Mouse (Mus musculus): ENCODE measurements around the gene Yap1. TPM values are rescaled to one million over a fixed set of nuclear protein-coding genes. Genes with fewer than 3 reads are reported as not detected.

The Yap1 gene
- total and polyA plus RNA-seq, 3 experiments: 0.05 to 0.60 TPM; not detected in 1

DNA sequence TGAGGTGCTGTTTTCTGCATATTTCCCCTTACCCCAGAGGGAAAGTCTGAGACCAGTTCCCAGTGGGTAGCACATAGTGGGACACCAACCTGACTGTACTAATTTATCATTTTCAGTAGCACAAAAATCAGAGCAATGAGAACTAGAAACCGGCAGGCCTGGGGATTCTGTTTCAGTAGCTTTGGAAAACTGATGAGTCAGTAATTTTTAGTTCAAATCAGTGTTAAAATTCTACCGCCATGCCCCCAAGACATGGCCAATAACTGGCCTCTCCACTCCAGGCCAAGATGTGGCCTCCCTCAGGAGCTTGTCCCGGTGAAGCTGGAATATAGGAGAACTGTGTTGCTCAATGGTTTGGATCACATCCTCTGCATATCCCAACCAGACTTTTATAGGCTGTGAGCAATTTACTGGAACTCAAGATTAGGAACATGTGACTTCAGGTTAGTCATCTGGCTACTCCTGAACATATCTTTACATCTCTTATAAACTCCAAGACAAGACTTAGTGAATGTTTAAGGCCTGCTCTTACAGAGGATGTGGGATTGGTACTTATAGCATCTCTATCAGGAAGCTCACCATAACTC lies 76.1 kb downstream of the Yap1 start:
- Histone ChIP-seq H3K27me3 (ENCODE audit: insufficient read depth, low read length) (no peaks in the 10 kb centered on the region; the same call in 1 of the 2 replicates), H3K4me3 (ENCODE audit: low read depth, low read length) (no peak overlapping the region), H3K36me3 (replicated peaks) (no peaks in the 10 kb centered on the region), H3K4me1 (ENCODE audit: insufficient read depth, low read depth, low read length) (no peaks in the 10 kb centered on the region), H3K9me3 (replicated peaks) (no peaks in the 10 kb centered on the region)
- no peak for ATAC-seq (ENCODE audit: extremely low read depth, insufficient number of reproducible peaks, low FRiP score, poor library complexity, severe bottlenecking)
- TF ChIP-seq TAL1 (conservative IDR thresholded peaks at IDR 0.05; ENCODE audit: low read depth, low read length) (no peak), POLR2AphosphoS5 (IDR thresholded peaks at IDR 0.05; ENCODE audit: insufficient replicate concordance, low read depth, low read length) (no peak), CTCF (IDR thresholded peaks at IDR 0.05; ENCODE audit: low read depth, low read length) (no peak)
- no peak for DNase-seq (ENCODE audit: low spot score)

- DNase-seq (ENCODE audit: low spot score): no peak
- H3K4me3 ChIP-seq (ENCODE audit: low read depth, low read length): no peak overlapping the region
- TF ChIP-seq CTCF (IDR thresholded peaks at IDR 0.05; ENCODE audit: low read depth, low read length) (no peak), POLR2AphosphoS5 (IDR thresholded peaks at IDR 0.05; ENCODE audit: insufficient replicate concordance, low read depth, low read length) (no peak), GATA1 (IDR thresholded peaks at IDR 0.05; ENCODE audit: borderline replicate concordance, low read length) (no peak)
- no peak for ATAC-seq (ENCODE audit: extremely low read depth, insufficient number of reproducible peaks, low FRiP score, poor library complexity, severe bottlenecking)
- H3K27me3 ChIP-seq (ENCODE audit: insufficient read depth, low read length): peaks cover 2% of the 10 kb centered on the region; the same call in 1 of the 2 replicates
- H3K36me3 ChIP-seq (replicated peaks): no peaks in the 10 kb centered on the region
- H3K9me3 ChIP-seq (replicated peaks): no peaks in the 10 kb centered on the region
- no peaks in the 10 kb centered on the region for H3K4me1 ChIP-seq (ENCODE audit: insufficient read depth, low read depth, low read length)
Measured at GRCm38 (mm10) chr9:7914925-7915324, 89.5 kb downstream of the Yap1 start.

- TF ChIP-seq GATA1 (IDR thresholded peaks at IDR 0.05; ENCODE audit: borderline replicate concordance, low read length) (no peak), GATA2 (IDR thresholded peaks at IDR 0.05; ENCODE audit: borderline replicate concordance, low read depth, low read length) (no peak), POLR2AphosphoS5 (IDR thresholded peaks at IDR 0.05; ENCODE audit: insufficient replicate concordance, low read depth, low read length) (no peak), CTCF (IDR thresholded peaks at IDR 0.05; ENCODE audit: low read depth, low read length) (no peak), TAL1 (conservative IDR thresholded peaks at IDR 0.05; ENCODE audit: low read depth, low read length) (no peak)
- DNase-seq (ENCODE audit: low spot score): no peak
- Histone ChIP-seq H3K4me3 (ENCODE audit: low read depth, low read length) (no peak overlapping the region), H3K36me3 (replicated peaks) (no peaks in the 10 kb centered on the region), H3K27me3 (ENCODE audit: insufficient read depth, low read length) (peaks cover 2% of the 10 kb centered on the region; the same call in 1 of the 2 replicates), H3K9me3 (replicated peaks) (no peaks in the 10 kb centered on the region), H3K4me1 (ENCODE audit: insufficient read depth, low read depth, low read length) (no peaks in the 10 kb centered on the region)
- ATAC-seq (ENCODE audit: extremely low read depth, insufficient number of reproducible peaks, low FRiP score, poor library complexity, severe bottlenecking): no peak
Measured at GRCm38 (mm10) chr9:7914487-7914886, 89.9 kb downstream of the Yap1 start.

GRCm38 (mm10) chr9:7913953-7914352 lies 90.4 kb downstream of the Yap1 start:
- H3K4me1 ChIP-seq (ENCODE audit: insufficient read depth, low read depth, low read length): no peaks in the 10 kb centered on the region
- peaks cover 2% of the 10 kb centered on the region for H3K27me3 ChIP-seq (ENCODE audit: insufficient read depth, low read length)
- H3K4me3 ChIP-seq (ENCODE audit: low read depth, low read length): no peak overlapping the region
- DNase-seq (ENCODE audit: low spot score): no peak
- TF ChIP-seq POLR2AphosphoS5 (IDR thresholded peaks at IDR 0.05; ENCODE audit: insufficient replicate concordance, low read depth, low read length) (no peak), TAL1 (conservative IDR thresholded peaks at IDR 0.05; ENCODE audit: low read depth, low read length) (no peak), GATA2 (IDR thresholded peaks at IDR 0.05; ENCODE audit: borderline replicate concordance, low read depth, low read length) (no peak), CTCF (IDR thresholded peaks at IDR 0.05; ENCODE audit: low read depth, low read length) (no peak), GATA1 (IDR thresholded peaks at IDR 0.05; ENCODE audit: borderline replicate concordance, low read length) (no peak)
- no peak for ATAC-seq (ENCODE audit: extremely low read depth, insufficient number of reproducible peaks, low FRiP score, poor library complexity, severe bottlenecking)
- H3K36me3 ChIP-seq (replicated peaks): no peaks in the 10 kb centered on the region
- H3K9me3 ChIP-seq (replicated peaks): no peaks in the 10 kb centered on the region

GRCm38 (mm10) chr9:7907351-7907985 lies 96.9 kb downstream of the Yap1 start:
- DNase-seq (ENCODE audit: low spot score) (no peak), ATAC-seq (ENCODE audit: extremely low read depth, insufficient number of reproducible peaks, low FRiP score, poor library complexity, severe bottlenecking) (no peak)
- Histone ChIP-seq H3K9me3 (replicated peaks) (no peaks in the 10 kb centered on the region), H3K4me1 (ENCODE audit: insufficient read depth, low read depth, low read length) (no peaks in the 10 kb centered on the region; the same call in 1 of the 2 replicates), H3K36me3 (replicated peaks) (no peaks in the 10 kb centered on the region), H3K4me3 (ENCODE audit: low read depth, low read length) (no peak overlapping the region), H3K27me3 (ENCODE audit: insufficient read depth, low read length) (peaks cover 7% of the 10 kb centered on the region; the same call in 1 of the 2 replicates)
- TF ChIP-seq CTCF (IDR thresholded peaks at IDR 0.05; ENCODE audit: low read depth, low read length): no peak
- no peak for TF ChIP-seq POLR2AphosphoS5 (IDR thresholded peaks at IDR 0.05; ENCODE audit: insufficient replicate concordance, low read depth, low read length)
- TF ChIP-seq GATA2 (IDR thresholded peaks at IDR 0.05; ENCODE audit: borderline replicate concordance, low read depth, low read length): no peak
- TF ChIP-seq GATA1 (IDR thresholded peaks at IDR 0.05; ENCODE audit: borderline replicate concordance, low read length): no peak
- no peak for TF ChIP-seq TAL1 (conservative IDR thresholded peaks at IDR 0.05; ENCODE audit: low read depth, low read length)

GRCm38 (mm10) chr9:7906564-7906963 lies 97.8 kb downstream of the Yap1 start:
- no peak for TF ChIP-seq CTCF (IDR thresholded peaks at IDR 0.05; ENCODE audit: low read depth, low read length)
- TF ChIP-seq GATA1 (IDR thresholded peaks at IDR 0.05; ENCODE audit: borderline replicate concordance, low read length): no peak
- no peak for TF ChIP-seq TAL1 (conservative IDR thresholded peaks at IDR 0.05; ENCODE audit: low read depth, low read length)
- TF ChIP-seq POLR2AphosphoS5 (IDR thresholded peaks at IDR 0.05; ENCODE audit: insufficient replicate concordance, low read depth, low read length): no peak
- no peak for TF ChIP-seq GATA2 (IDR thresholded peaks at IDR 0.05; ENCODE audit: borderline replicate concordance, low read depth, low read length)
- Histone ChIP-seq H3K36me3 (replicated peaks) (no peaks in the 10 kb centered on the region), H3K4me3 (ENCODE audit: low read depth, low read length) (no peak overlapping the region), H3K27me3 (ENCODE audit: insufficient read depth, low read length) (peaks cover 7% of the 10 kb centered on the region), H3K4me1 (ENCODE audit: insufficient read depth, low read depth, low read length) (no peaks in the 10 kb centered on the region; the same call in 1 of the 2 replicates), H3K9me3 (replicated peaks) (no peaks in the 10 kb centered on the region)
- DNase-seq (ENCODE audit: low spot score): no peak
- no peak for ATAC-seq (ENCODE audit: extremely low read depth, insufficient number of reproducible peaks, low FRiP score, poor library complexity, severe bottlenecking)
